Mouse (Mus musculus) bone marrow macrophage, adult 2 months (primary cell): ENCODE measurements at regions not wholly inside any gene's neighbourhood (a gene's known extent, or its start where the extent isn't known, plus 50 kb on each side); places are given as distances from the start of the nearest gene placed in this dataset.

ENCODE experiments used
- H3K27ac ChIP-seq: 2 replicates; pipeline ENCODE4 v1.5.1; 2012; ENCODE audit warnings: low read depth, low read length; ENCODE audit not compliant: insufficient read depth
- H3K4me1 ChIP-seq: 2 replicates; pipeline ENCODE4 v1.6.1; 2012; ENCODE audit warnings: low read length; ENCODE audit not compliant: control insufficient read depth, insufficient read depth
- H3K4me3 ChIP-seq: 2 replicates; pipeline ENCODE4 v1.5.1; 2012; ENCODE audit warnings: mild to moderate bottlenecking, low read length, moderate library complexity; ENCODE audit not compliant: insufficient read depth
- CTCF ChIP-seq: IDR thresholded peaks from 2 replicates; pipeline ENCODE4 v1.5.1; 2012; ENCODE audit warnings: low read depth, mild to moderate bottlenecking, low read length, moderate library complexity
- POLR2A ChIP-seq: IDR thresholded peaks from 2 replicates; pipeline ENCODE4 v1.6.1; 2012; ENCODE audit warnings: mild to moderate bottlenecking, low read depth, low read length, borderline replicate concordance

GRCm38 (mm10) chr7:124803101-124803500 is 641.4 kb upstream of the Kdm8 start:
- H3K4me3 ChIP-seq = no peak overlapping the region
- no peak for TF ChIP-seq CTCF
- no peak for TF ChIP-seq POLR2A
- H3K4me1 ChIP-seq = no peaks in the 10 kb centered on the region
- no peak overlapping the region for H3K27ac ChIP-seq

- Histone ChIP-seq H3K27ac (no peak overlapping the region), H3K4me3 (no peak overlapping the region), H3K4me1 (no peaks in the 10 kb centered on the region)
- no peak for TF ChIP-seq CTCF
- TF ChIP-seq POLR2A = no peak
Observed at GRCm38 (mm10) chr7:124834692-124835091, 609.8 kb upstream of the Kdm8 start.

GRCm38 (mm10) chr7:124836531-124836930 is 607.9 kb upstream of the Kdm8 start:
- Histone ChIP-seq H3K27ac (no peak overlapping the region), H3K4me1 (no peaks in the 10 kb centered on the region), H3K4me3 (no peak overlapping the region)
- TF ChIP-seq CTCF = no peak

GRCm38 (mm10) chr7:124855056-124855455 is 589.4 kb upstream of the Kdm8 start:
- TF ChIP-seq CTCF = no peak
- no peak for TF ChIP-seq POLR2A
- H3K27ac ChIP-seq = no peak overlapping the region

GRCm38 (mm10) chr7:124857106-124857505 is 587.4 kb upstream of the Kdm8 start:
- Histone ChIP-seq H3K27ac (no peak overlapping the region), H3K4me1 (no peaks in the 10 kb centered on the region), H3K4me3 (no peak overlapping the region)
- TF ChIP-seq CTCF = no peak
- no peak for TF ChIP-seq POLR2A

More at GRCm38 (mm10) chr7:124855056-124855455, 589.4 kb upstream of the Kdm8 start:
- Histone ChIP-seq H3K4me1 (no peaks in the 10 kb centered on the region), H3K4me3 (no peak overlapping the region)

- no peak for TF ChIP-seq POLR2A
- TF ChIP-seq CTCF = no peak
- no peaks in the 10 kb centered on the region for H3K4me1 ChIP-seq
- no peak overlapping the region for H3K27ac ChIP-seq
- no peak overlapping the region for H3K4me3 ChIP-seq
Observed at GRCm38 (mm10) chr7:124861397-124861796, 583.1 kb upstream of the Kdm8 start.

- H3K27ac ChIP-seq = no peak overlapping the region
- TF ChIP-seq POLR2A (no peak), CTCF (no peak)
- no peak overlapping the region for H3K4me3 ChIP-seq
- H3K4me1 ChIP-seq = no peaks in the 10 kb centered on the region
Observed at GRCm38 (mm10) chr7:124868133-124868603, 576.3 kb upstream of the Kdm8 start.

- TF ChIP-seq CTCF (no peak), POLR2A (no peak)
- no peak overlapping the region for H3K4me3 ChIP-seq
- H3K27ac ChIP-seq = no peak overlapping the region
- H3K4me1 ChIP-seq = no peaks in the 10 kb centered on the region
Observed at GRCm38 (mm10) chr7:124868621-124869020, 575.9 kb upstream of the Kdm8 start.

- Histone ChIP-seq H3K27ac (no peak overlapping the region), H3K4me1 (no peaks in the 10 kb centered on the region), H3K4me3 (no peak overlapping the region)
- TF ChIP-seq POLR2A (no peak), CTCF (no peak)
Observed at GRCm38 (mm10) chr7:124880771-124881170, 563.7 kb upstream of the Kdm8 start.

GRCm38 (mm10) chr7:124907233-124907632 is 537.2 kb upstream of the Kdm8 start:
- no peak overlapping the region for H3K4me3 ChIP-seq
- no peak for TF ChIP-seq POLR2A
- no peak for TF ChIP-seq CTCF
- no peaks in the 10 kb centered on the region for H3K4me1 ChIP-seq
- H3K27ac ChIP-seq = no peak overlapping the region
